Mouse (Mus musculus) erythroblast, embryonic 14.5 days (primary cell): Measurements from ENCODE around the gene Ifitm2. TPM values are rescaled to one million over a fixed set of nuclear protein-coding genes. Genes with fewer than 3 reads are reported as not detected.
"Not testable (repeated sequence)": the region's sequence is repeated elsewhere in the genome, so short reads cannot be mapped to it uniquely, and the experiment has no call there.

Source experiments
- H3K27me3 ChIP-seq: 2 replicates; pipeline ENCODE4 v1.6.1; 2012; ENCODE audit warnings: inconsistent platforms; ENCODE audit not compliant: control insufficient read depth
- H3K36me3 ChIP-seq: 2 replicates; pipeline ENCODE4 v1.6.1; 2012; ENCODE audit warnings: mild to moderate bottlenecking, inconsistent platforms; ENCODE audit not compliant: control insufficient read depth
- H3K4me1 ChIP-seq: 2 replicates; pipeline ENCODE4 v1.6.1; 2012; ENCODE audit warnings: inconsistent platforms; ENCODE audit not compliant: control insufficient read depth
- H3K4me3 ChIP-seq: replicated peaks from 2 replicates; pipeline ENCODE3; 2012; ENCODE audit warnings: moderate library complexity, mild to moderate bottlenecking, inconsistent platforms
- H3K9me3 ChIP-seq: 2 replicates; pipeline ENCODE4 v1.6.1; 2012; ENCODE audit warnings: low read length, inconsistent platforms, mixed read lengths; ENCODE audit not compliant: control insufficient read depth
- GATA1 ChIP-seq: IDR thresholded peaks from 2 replicates; pipeline ENCODE4 v1.6.1; 2012; ENCODE audit warnings: low read length, inconsistent platforms, mixed read lengths
- TAL1 ChIP-seq: IDR thresholded peaks from 3 replicates; pipeline ENCODE4 v1.6.1; 2012; ENCODE audit warnings: low read length, inconsistent platforms, mixed read lengths
- polyA plus RNA-seq: library from polyadenylated mRNA; stranded (reverse); fragments of >175 nt; gene quantifications from 2 replicates; pipeline ENCODE4 v1.2.3, GENCODE M21; 2012

The Ifitm2 gene
- polyA plus RNA-seq, 1 experiment: 3.7 TPM

GRCm38 (mm10) chr7:140989022-140989421, 33.2 kb upstream of the Ifitm2 start:
- TF ChIP-seq GATA1: no peak
- no peak for TF ChIP-seq TAL1
- Histone ChIP-seq H3K4me1 (peaks cover 4% of the 10 kb centered on the region; the same call in 1 of the 2 replicates), H3K9me3 (no peaks in the 10 kb centered on the region), H3K4me3 (no peak overlapping the region), H3K36me3 (no peaks in the 10 kb centered on the region), H3K27me3 (no peaks in the 10 kb centered on the region)

- no peak overlapping the region for H3K4me3 ChIP-seq
- TF ChIP-seq TAL1 (no peak), GATA1 (no peak)
Measured at GRCm38 (mm10) chr7:140987182-140988138, 31.7 kb upstream of the Ifitm2 start.

GRCm38 (mm10) chr7:140982971-140983370, 27.2 kb upstream of the Ifitm2 start:
- Histone ChIP-seq H3K36me3 (no peaks in the 10 kb centered on the region), H3K4me3 (no peak overlapping the region), H3K9me3 (no peaks in the 10 kb centered on the region), H3K27me3 (no peaks in the 10 kb centered on the region), H3K4me1 (no peaks in the 10 kb centered on the region)
- no peak for TF ChIP-seq GATA1
- TF ChIP-seq TAL1: no peak

More at GRCm38 (mm10) chr7:140987182-140988138, 31.7 kb upstream of the Ifitm2 start:
- no peaks in the 10 kb centered on the region for H3K9me3 ChIP-seq
- no peaks in the 10 kb centered on the region for H3K27me3 ChIP-seq
- peaks cover 4% of the 10 kb centered on the region; the same call in 1 of the 2 replicates for H3K4me1 ChIP-seq
- no peaks in the 10 kb centered on the region for H3K36me3 ChIP-seq

- Histone ChIP-seq H3K4me3 (no peak overlapping the region), H3K9me3 (no peaks in the 10 kb centered on the region), H3K36me3 (no peaks in the 10 kb centered on the region), H3K4me1 (no peaks in the 10 kb centered on the region), H3K27me3 (no peaks in the 10 kb centered on the region)
- TF ChIP-seq TAL1 (no peak), GATA1 (no peak)
Measured at GRCm38 (mm10) chr7:140981704-140982103, 25.9 kb upstream of the Ifitm2 start.

- not testable (repeated sequence) for H3K4me3 ChIP-seq, H3K9me3 ChIP-seq, H3K4me1 ChIP-seq, H3K27me3 ChIP-seq, H3K36me3 ChIP-seq
Measured at GRCm38 (mm10) chr7:140976720-140977119, 20.9 kb upstream of the Ifitm2 start.

GRCm38 (mm10) chr7:140975465-140975864, 19.7 kb upstream of the Ifitm2 start:
- Histone ChIP-seq H3K4me1 (peaks cover 3% of the 10 kb centered on the region), H3K27me3 (no peaks in the 10 kb centered on the region), H3K4me3 (no peak overlapping the region), H3K9me3 (no peaks in the 10 kb centered on the region), H3K36me3 (no peaks in the 10 kb centered on the region)
- no peak for TF ChIP-seq GATA1
- no peak for TF ChIP-seq TAL1

GRCm38 (mm10) chr7:140974940-140975339, 19.2 kb upstream of the Ifitm2 start:
- no peak overlapping the region for H3K4me3 ChIP-seq
- no peaks in the 10 kb centered on the region for H3K9me3 ChIP-seq
- H3K27me3 ChIP-seq: no peaks in the 10 kb centered on the region
- TF ChIP-seq GATA1 (no peak), TAL1 (no peak)
- no peaks in the 10 kb centered on the region for H3K36me3 ChIP-seq
- H3K4me1 ChIP-seq: peaks cover 3% of the 10 kb centered on the region

- H3K4me3 ChIP-seq: no peak overlapping the region
- no peaks in the 10 kb centered on the region for H3K9me3 ChIP-seq
- no peak for TF ChIP-seq TAL1
- no peak for TF ChIP-seq GATA1
- H3K27me3 ChIP-seq: peaks cover 4% of the 10 kb centered on the region; the same call in 1 of the 2 replicates
- no peaks in the 10 kb centered on the region for H3K36me3 ChIP-seq
- peaks cover 3% of the 10 kb centered on the region for H3K4me1 ChIP-seq
Measured at GRCm38 (mm10) chr7:140973396-140974165, 17.8 kb upstream of the Ifitm2 start.

- H3K27me3 ChIP-seq: peaks cover 7% of the 10 kb centered on the region; the same call in 1 of the 2 replicates
- H3K9me3 ChIP-seq: no peaks in the 10 kb centered on the region
- no peak for TF ChIP-seq TAL1
- no peak for TF ChIP-seq GATA1
- no peak overlapping the region for H3K4me3 ChIP-seq
- no peaks in the 10 kb centered on the region for H3K36me3 ChIP-seq
- H3K4me1 ChIP-seq: peaks cover 3% of the 10 kb centered on the region
Measured at GRCm38 (mm10) chr7:140971479-140972171, 15.8 kb upstream of the Ifitm2 start.
